Comparison of ENCODE assay signal across 14 mouse cellular contexts in genomic region chr8:88284738-88285137, GRCm38 (mm10). TPM values are rescaled to one million over a fixed set of nuclear protein-coding genes. Genes with fewer than 3 reads are reported as not detected.
DNase-seq lines count a peak whose midpoint lies in the region; ATAC-seq and TF ChIP-seq lines count a peak whose summit lies in the region.
"Had no signal": no experiment of that assay in that cellular context is flagged by ENCODE, and none has a peak within 500 bp of the region (broad histone marks: within the 10 kb centered on the region; RNA-seq: fewer than 3 reads in every experiment).

No protein-coding gene starts in this region.

- no peaks in the 10 kb centered on the region for H3K79me2 ChIP-seq in heart, adult 2 months (replicated peaks; ENCODE audit: control insufficient read depth, insufficient read depth, low read length)

- 46% methylated on average over 7 of the region's 7 CpGs for WGBS in heart, adult 2 months
- WGBS in heart, embryonic 11.5 days (ENCODE audit: insufficient replicate concordance), result 51% methylated on average over 7 of the region's 7 CpGs
- WGBS in embryonic facial prominence, embryonic 14.5 days, result 23% methylated on average over 7 of the region's 7 CpGs
- 53% methylated on average over 7 of the region's 7 CpGs for WGBS in small intestine, adult 2 months
- 43% methylated on average over 7 of the region's 7 CpGs for WGBS in intestine, embryonic 15.5 days
- WGBS in midbrain, embryonic 15.5 days, result 60% methylated on average over 7 of the region's 7 CpGs

- intact Hi-C loops in heart, adult 2 months (cut with DNase I), result no loop called here

- no peak for TF ChIP-seq EP300 in heart, adult 2 months (IDR thresholded peaks at IDR 0.05; ENCODE audit: insufficient read depth, low read depth, low read length)

- no peak overlapping the region for H3K4me2 ChIP-seq in heart, embryonic 11.5 days
- peak overlapping the region; percentile 14; the same call in 1 of the 2 replicates for H3K4me2 ChIP-seq in embryonic facial prominence, embryonic 14.5 days (ENCODE audit: low read depth, low read length)
- no peak overlapping the region for H3K4me2 ChIP-seq in intestine, embryonic 15.5 days (replicated peaks)
- H3K4me2 ChIP-seq in midbrain, embryonic 15.5 days, result no peak overlapping the region
- H3K4me2 ChIP-seq: liver, embryonic 15.5 days; neural tube, embryonic 12.5 days had no signal

- H3K9me3 ChIP-seq in heart, embryonic 11.5 days (replicated peaks; ENCODE audit: control insufficient read depth, low read length), result no peaks in the 10 kb centered on the region
- no peaks in the 10 kb centered on the region for H3K9me3 ChIP-seq in embryonic facial prominence, embryonic 14.5 days (ENCODE audit: control insufficient read depth, low read length)
- H3K9me3 ChIP-seq in intestine, embryonic 15.5 days, result no peaks in the 10 kb centered on the region
- no peaks in the 10 kb centered on the region for H3K9me3 ChIP-seq in midbrain, embryonic 15.5 days
- H3K9me3 ChIP-seq: liver, embryonic 15.5 days; midbrain, embryonic 10.5 days; neural tube, embryonic 12.5 days had no signal

- H3K36me3 ChIP-seq in heart, adult 2 months (ENCODE audit: control insufficient read depth, insufficient read depth, low read length), result no peaks in the 10 kb centered on the region
- no peaks in the 10 kb centered on the region for H3K36me3 ChIP-seq in heart, embryonic 11.5 days (ENCODE audit: control insufficient read depth, insufficient read depth, low read length)
- H3K36me3 ChIP-seq in testis, adult 2 months (ENCODE audit: control insufficient read depth, insufficient read depth, low read length), result no peaks in the 10 kb centered on the region
- H3K36me3 ChIP-seq in embryonic facial prominence, embryonic 14.5 days (ENCODE audit: control insufficient read depth, insufficient read depth, low read length), result no peaks in the 10 kb centered on the region
- no peaks in the 10 kb centered on the region for H3K36me3 ChIP-seq in small intestine, adult 2 months (ENCODE audit: control insufficient read depth, insufficient read depth, low read length)
- H3K36me3 ChIP-seq in intestine, embryonic 15.5 days, result no peaks in the 10 kb centered on the region
- no peaks in the 10 kb centered on the region for H3K36me3 ChIP-seq in midbrain, embryonic 15.5 days (replicated peaks)
- H3K36me3 ChIP-seq: liver, embryonic 15.5 days; midbrain, embryonic 10.5 days; neural tube, embryonic 12.5 days had no signal

- H3K27me3 ChIP-seq in heart, adult 2 months (ENCODE audit: control insufficient read depth, insufficient read depth, low read length), result no peaks in the 10 kb centered on the region
- peaks cover 3% of the 10 kb centered on the region; the same call in 1 of the 2 replicates for H3K27me3 ChIP-seq in heart, embryonic 11.5 days (ENCODE audit: control insufficient read depth, insufficient read depth, low read length)
- H3K27me3 ChIP-seq in testis, adult 2 months (ENCODE audit: control insufficient read depth, insufficient read depth, low read length), result no peaks in the 10 kb centered on the region
- H3K27me3 ChIP-seq in embryonic facial prominence, embryonic 14.5 days (replicated peaks; ENCODE audit: control insufficient read depth, insufficient read depth, low read length), result no peaks in the 10 kb centered on the region
- H3K27me3 ChIP-seq in small intestine, adult 2 months (ENCODE audit: control insufficient read depth, insufficient read depth, low read length), result no peaks in the 10 kb centered on the region
- no peaks in the 10 kb centered on the region for H3K27me3 ChIP-seq in intestine, embryonic 15.5 days (replicated peaks)
- no peaks in the 10 kb centered on the region for H3K27me3 ChIP-seq in midbrain, embryonic 15.5 days (replicated peaks)
- H3K27me3 ChIP-seq: liver, embryonic 15.5 days; neural tube, embryonic 12.5 days had no signal

- no peak for ATAC-seq in heart, embryonic 11.5 days (replicated peaks; ENCODE audit: insufficient number of reproducible peaks, low FRiP score, low TSS enrichment)
- peak; percentile 51; the same call in 1 of the 2 replicates for ATAC-seq in embryonic facial prominence, embryonic 14.5 days (ENCODE audit: low read depth)
- ATAC-seq in intestine, embryonic 15.5 days, result no peak
- no peak for ATAC-seq in midbrain, embryonic 15.5 days (replicated peaks)
- ATAC-seq: forebrain, postnatal 0 days had no signal

- H3K4me1 ChIP-seq in heart, adult 2 months (ENCODE audit: control insufficient read depth, insufficient read depth, low read length), result peaks cover 14% of the 10 kb centered on the region
- peaks cover 19% of the 10 kb centered on the region for H3K4me1 ChIP-seq in heart, embryonic 11.5 days (ENCODE audit: control insufficient read depth, insufficient read depth, low read length)
- peaks cover 27% of the 10 kb centered on the region for H3K4me1 ChIP-seq in testis, adult 2 months (ENCODE audit: control insufficient read depth, insufficient read depth, low read length)
- peaks cover 39% of the 10 kb centered on the region for H3K4me1 ChIP-seq in embryonic facial prominence, embryonic 14.5 days (ENCODE audit: control insufficient read depth, insufficient read depth, low read length)
- H3K4me1 ChIP-seq in small intestine, adult 2 months (ENCODE audit: control insufficient read depth, insufficient read depth, insufficient read length, low read length), result peaks cover 10% of the 10 kb centered on the region; the same call in 1 of the 2 replicates
- peaks cover 4% of the 10 kb centered on the region; the same call in 1 of the 2 replicates for H3K4me1 ChIP-seq in intestine, embryonic 15.5 days (replicated peaks)
- no peaks in the 10 kb centered on the region for H3K4me1 ChIP-seq in midbrain, embryonic 15.5 days

- DNase-seq in heart, adult 2 months, result peak in 1 of 2 experiments; percentile 44
- no peak for DNase-seq in testis, postnatal 14 days (ENCODE audit: low spot score)
- peak; percentile 78 for DNase-seq in embryonic facial prominence, embryonic 14.5 days (ENCODE audit: low spot score)
- DNase-seq: cerebellum, adult 11 months; forebrain, postnatal 0 days; kidney, postnatal 14 days had no signal

- peak overlapping the region; percentile 41 for H3K27ac ChIP-seq in heart, adult 2 months
- no peak overlapping the region for H3K27ac ChIP-seq in heart, embryonic 11.5 days (ENCODE audit: low read depth, low read length)
- H3K27ac ChIP-seq in testis, adult 2 months (ENCODE audit: control insufficient read depth, insufficient read depth, low read depth, low read length), result no peak overlapping the region
- H3K27ac ChIP-seq in embryonic facial prominence, embryonic 14.5 days (replicated peaks; ENCODE audit: low read depth, low read length), result no peak overlapping the region; the same call in 1 of the 2 replicates
- H3K27ac ChIP-seq in small intestine, adult 2 months (ENCODE audit: insufficient read depth, low read depth, low read length), result 0 out of 2 replicates have a peak overlapping the region, but pooled peaks have one; percentile 3
- H3K27ac ChIP-seq in intestine, embryonic 15.5 days, result no peak overlapping the region
- no peak overlapping the region for H3K27ac ChIP-seq in midbrain, embryonic 15.5 days
- H3K27ac ChIP-seq: liver, embryonic 15.5 days; midbrain, embryonic 10.5 days; neural tube, embryonic 12.5 days had no signal

- H3K4me3 ChIP-seq in heart, adult 2 months, result no peak overlapping the region
- H3K4me3 ChIP-seq in heart, embryonic 11.5 days (ENCODE audit: low read depth, low read length), result no peak overlapping the region
- H3K4me3 ChIP-seq in testis, adult 2 months (ENCODE audit: control insufficient read depth, low read depth, low read length), result peak overlapping the region; percentile 81; the same call in 1 of the 2 replicates
- no peak overlapping the region for H3K4me3 ChIP-seq in embryonic facial prominence, embryonic 14.5 days (ENCODE audit: low read depth, low read length)
- H3K4me3 ChIP-seq in small intestine, adult 2 months (ENCODE audit: low read depth, low read length), result no peak overlapping the region
- H3K4me3 ChIP-seq in intestine, embryonic 15.5 days (replicated peaks), result no peak overlapping the region
- H3K4me3 ChIP-seq in midbrain, embryonic 15.5 days, result no peak overlapping the region
- H3K4me3 ChIP-seq: liver, embryonic 15.5 days; midbrain, embryonic 10.5 days; neural tube, embryonic 12.5 days had no signal

- 0 out of 2 replicates have a peak, but pooled peaks have one; percentile 23 for TF ChIP-seq POLR2A in heart, adult 2 months (IDR thresholded peaks at IDR 0.05; ENCODE audit: insufficient read depth, low read depth, low read length)
- no peak for TF ChIP-seq POLR2A in testis, adult 2 months (IDR thresholded peaks at IDR 0.05; ENCODE audit: control insufficient read depth, low read depth, low read length)
- no peak for TF ChIP-seq POLR2A in small intestine, adult 2 months (IDR thresholded peaks at IDR 0.05; ENCODE audit: low read depth, low read length)

- no peak for TF ChIP-seq CTCF in heart, adult 2 months (IDR thresholded peaks at IDR 0.05)
- no peak for TF ChIP-seq CTCF in testis, adult 2 months (IDR thresholded peaks at IDR 0.05; ENCODE audit: control insufficient read depth, insufficient read depth, insufficient replicate concordance, low read depth, low read length)
- no peak for TF ChIP-seq CTCF in small intestine, adult 2 months (IDR thresholded peaks at IDR 0.05; ENCODE audit: extremely low read depth, insufficient read length, insufficient replicate concordance, low read depth, low read length)

- H3K9ac ChIP-seq in heart, adult 2 months (ENCODE audit: low read depth, low read length), result no peak overlapping the region
- no peak overlapping the region for H3K9ac ChIP-seq in heart, embryonic 11.5 days (ENCODE audit: low read depth, low read length)
- no peak overlapping the region; the same call in 1 of the 2 replicates for H3K9ac ChIP-seq in embryonic facial prominence, embryonic 14.5 days (ENCODE audit: low read depth, low read length)
- H3K9ac ChIP-seq in intestine, embryonic 15.5 days, result no peak overlapping the region
- H3K9ac ChIP-seq in midbrain, embryonic 15.5 days, result no peak overlapping the region
- H3K9ac ChIP-seq: forebrain, postnatal 0 days; liver, embryonic 15.5 days; neural tube, embryonic 12.5 days had no signal

RNA-seq across cellular contexts. Expression of gene Adcy7, which starts 12.5 kb away (rescaled TPM):
- 1 to 10 TPM; 5.9 to 7.6 TPM for total RNA-seq in heart, adult 2 months (2021)
- polyA plus RNA-seq in heart, adult 2 months (2012; rRNA removed), result 10.5 and 11.8 TPM in 2 replicates
- polyA plus RNA-seq in heart, embryonic 11.5 days (2014; fragmentation: Nextera tagmentation; extraction: Ambion mirVana), result 2.4 and 2.9 TPM in 2 replicates
- polyA plus RNA-seq in testis, adult 2 months (2012; rRNA removed), result 4.6 and 5.4 TPM in 2 replicates
- polyA plus RNA-seq in embryonic facial prominence, embryonic 14.5 days (2014; fragmentation: Nextera tagmentation; extraction: Ambion mirVana), result 7.3 and 7.7 TPM in 2 replicates
- 6.4 and 7.7 TPM in 2 replicates for polyA plus RNA-seq in small intestine, adult 2 months (2012; rRNA removed)
- 3.1 and 3.2 TPM in 2 replicates for polyA plus RNA-seq in intestine, embryonic 15.5 days (2015; fragmentation: Nextera tagmentation; extraction: Ambion mirVana)
- polyA plus RNA-seq in midbrain, embryonic 15.5 days (2015; fragmentation: Nextera tagmentation; extraction: Ambion mirVana), result 4.1 and 4.3 TPM in 2 replicates

Comparison
In these comparisons a context has a peak if more than half of its experiments do, and no peak if none do; other contexts are left out.
1. H3K27ac ChIP-seq: peak in heart, adult 2 months (single experiment) and small intestine, adult 2 months (single experiment); none in heart, embryonic 11.5 days (single experiment), testis, adult 2 months (single experiment), embryonic facial prominence, embryonic 14.5 days (single experiment), intestine, embryonic 15.5 days (single experiment) and midbrain, embryonic 15.5 days (single experiment).